Mouse (Mus musculus) heart, postnatal 10 days (tissue): ENCODE measurements around the gene Wbp4. TPM values are rescaled to one million over a fixed set of nuclear protein-coding genes. Genes with fewer than 3 reads are reported as not detected.

ENCODE experiments used
- total RNA-seq, 2 experiments: library from RNA; stranded (reverse); gene quantifications; 2 replicates each; pipeline ENCODE4 v1.2.3; 2021

Gene Wbp4
- total RNA-seq, 2 experiments from 2014 or later: 22.8 to 24.8 TPM

Other genes starting within 250 kb of the Wbp4 start
- gene Zfp957, start 234.2 kb downstream of the Wbp4 start, total RNA-seq: not detected
- gene Rgcc, start 179.9 kb downstream of the Wbp4 start, total RNA-seq: 10 to 100 TPM; 51.6 to 57.6 TPM
- 10 to 100 TPM; 12.2 to 18.1 TPM for gene Naa16, start 90.7 kb downstream of the Wbp4 start, total RNA-seq
- 1 to 10 TPM; 5.0 to 6.1 TPM for gene Mtrf1, start 83.7 kb downstream of the Wbp4 start, total RNA-seq
- 10 to 100 TPM; 12.4 to 13.1 TPM for gene Kbtbd7, start 55.0 kb downstream of the Wbp4 start, total RNA-seq
- gene Kbtbd6, start 29.7 kb downstream of the Wbp4 start, total RNA-seq: under 1 TPM; 0.37 to 0.62 TPM
- gene Elf1, start 326 bp downstream of the Wbp4 start, total RNA-seq: 10 to 100 TPM; 21.3 to 23.3 TPM
- 10 to 100 TPM; 83.3 to 89.9 TPM for gene Sugt1, start 106.2 kb upstream of the Wbp4 start, total RNA-seq
- not detected for gene Cnmd, start 180.7 kb upstream of the Wbp4 start, total RNA-seq